Mouse (Mus musculus): ENCODE measurements around the gene Fam169b. TPM values are rescaled to one million over a fixed set of nuclear protein-coding genes. Genes with fewer than 3 reads are reported as not detected.
"Not testable (repeated sequence)": the region's sequence is repeated elsewhere in the genome, so short reads cannot be mapped to it uniquely, and the experiment has no call there.

Gene Fam169b
- polyA plus RNA-seq, 1 experiment from 2014 or later, result 0.16 TPM

GRCm38 (mm10) chr7:68286526-68287481 is 13.2 kb downstream of the Fam169b start:
- Histone ChIP-seq H3K36me3 (ENCODE audit: control insufficient read depth, insufficient read depth, low read length) (no peaks in the 10 kb centered on the region), H3K27ac (ENCODE audit: low read length) (no peak overlapping the region), H3K4me1 (ENCODE audit: control insufficient read depth, insufficient read depth, low read length) (no peaks in the 10 kb centered on the region), H3K4me2 (ENCODE audit: low read length) (no peak overlapping the region), H3K9ac (ENCODE audit: low read depth, low read length) (no peak overlapping the region), H3K4me3 (ENCODE audit: low read depth, low read length) (no peak overlapping the region), H3K9me3 (replicated peaks; ENCODE audit: control insufficient read depth, low read length, poor library complexity, severe bottlenecking) (no peaks in the 10 kb centered on the region), H3K27me3 (ENCODE audit: control insufficient read depth, insufficient read depth, low read depth, low read length) (no peaks in the 10 kb centered on the region)
- WGBS, result 94% methylated on average over 24 of the region's 24 CpGs
- ATAC-seq, result no peak

- no peak overlapping the region for H3K27ac ChIP-seq (ENCODE audit: low read length)
- no peak overlapping the region for H3K9ac ChIP-seq (ENCODE audit: low read depth, low read length)
- H3K4me1 ChIP-seq (ENCODE audit: control insufficient read depth, insufficient read depth, low read length), result no peaks in the 10 kb centered on the region
- ATAC-seq, result no peak
- H3K36me3 ChIP-seq (ENCODE audit: control insufficient read depth, insufficient read depth, low read length), result no peaks in the 10 kb centered on the region
- H3K4me3 ChIP-seq (ENCODE audit: low read depth, low read length), result no peak overlapping the region
- H3K9me3 ChIP-seq (replicated peaks; ENCODE audit: control insufficient read depth, low read length, poor library complexity, severe bottlenecking), result no peaks in the 10 kb centered on the region
- no peaks in the 10 kb centered on the region for H3K27me3 ChIP-seq (ENCODE audit: control insufficient read depth, insufficient read depth, low read depth, low read length)
- 91% methylated on average over 2 of the region's 2 CpGs for WGBS
- no peak overlapping the region for H3K4me2 ChIP-seq (ENCODE audit: low read length)
Measured at GRCm38 (mm10) chr7:68287582-68287981, 13.9 kb downstream of the Fam169b start.

GRCm38 (mm10) chr7:68288000-68288399 is 14.4 kb downstream of the Fam169b start:
- H3K9me3 ChIP-seq (replicated peaks; ENCODE audit: control insufficient read depth, low read length, poor library complexity, severe bottlenecking); H3K4me2 ChIP-seq (ENCODE audit: low read length); ATAC-seq; H3K36me3 ChIP-seq (ENCODE audit: control insufficient read depth, insufficient read depth, low read length); H3K27ac ChIP-seq (ENCODE audit: low read length); H3K27me3 ChIP-seq (ENCODE audit: control insufficient read depth, insufficient read depth, low read depth, low read length); H3K4me3 ChIP-seq (ENCODE audit: low read depth, low read length); H3K9ac ChIP-seq (ENCODE audit: low read depth, low read length); H3K4me1 ChIP-seq (ENCODE audit: control insufficient read depth, insufficient read depth, low read length): not testable (repeated sequence)
- 96% methylated on average over 4 of the region's 4 CpGs for WGBS

GRCm38 (mm10) chr7:68289081-68289480 is 15.4 kb downstream of the Fam169b start:
- no peak for ATAC-seq
- WGBS, result 94% methylated on average over 8 of the region's 8 CpGs
- H3K4me3 ChIP-seq (ENCODE audit: low read depth, low read length), result no peak overlapping the region
- H3K9ac ChIP-seq (ENCODE audit: low read depth, low read length), result no peak overlapping the region
- H3K9me3 ChIP-seq (replicated peaks; ENCODE audit: control insufficient read depth, low read length, poor library complexity, severe bottlenecking), result no peaks in the 10 kb centered on the region
- no peak overlapping the region for H3K4me2 ChIP-seq (ENCODE audit: low read length)
- H3K27me3 ChIP-seq (ENCODE audit: control insufficient read depth, insufficient read depth, low read depth, low read length), result no peaks in the 10 kb centered on the region
- no peaks in the 10 kb centered on the region for H3K4me1 ChIP-seq (ENCODE audit: control insufficient read depth, insufficient read depth, low read length)
- H3K27ac ChIP-seq (ENCODE audit: low read length), result no peak overlapping the region
- H3K36me3 ChIP-seq (ENCODE audit: control insufficient read depth, insufficient read depth, low read length), result no peaks in the 10 kb centered on the region

GRCm38 (mm10) chr7:68291603-68292002 is 18.0 kb downstream of the Fam169b start:
- ATAC-seq, result no peak
- WGBS, result 69% methylated on average over 1 of the region's 1 CpGs

GRCm38 (mm10) chr7:68293997-68294789 is 20.6 kb downstream of the Fam169b start:
- WGBS, result 76% methylated on average over 16 of the region's 16 CpGs

More at GRCm38 (mm10) chr7:68291603-68292002, 18.0 kb downstream of the Fam169b start:
- no peak overlapping the region for H3K9ac ChIP-seq (ENCODE audit: low read depth, low read length)
- H3K27me3 ChIP-seq (ENCODE audit: control insufficient read depth, insufficient read depth, low read depth, low read length), result no peaks in the 10 kb centered on the region
- no peak overlapping the region for H3K4me3 ChIP-seq (ENCODE audit: low read depth, low read length)
- no peaks in the 10 kb centered on the region for H3K36me3 ChIP-seq (ENCODE audit: control insufficient read depth, insufficient read depth, low read length)
- no peaks in the 10 kb centered on the region for H3K4me1 ChIP-seq (ENCODE audit: control insufficient read depth, insufficient read depth, low read length)
- H3K9me3 ChIP-seq (replicated peaks; ENCODE audit: control insufficient read depth, low read length, poor library complexity, severe bottlenecking), result no peaks in the 10 kb centered on the region
- no peak overlapping the region for H3K27ac ChIP-seq (ENCODE audit: low read length)
- H3K4me2 ChIP-seq (ENCODE audit: low read length), result no peak overlapping the region

GRCm38 (mm10) chr7:68296487-68296886 is 22.8 kb downstream of the Fam169b start:
- no peaks in the 10 kb centered on the region for H3K36me3 ChIP-seq (ENCODE audit: control insufficient read depth, insufficient read depth, low read length)
- no peak overlapping the region for H3K4me2 ChIP-seq (ENCODE audit: low read length)
- no peaks in the 10 kb centered on the region for H3K9me3 ChIP-seq (replicated peaks; ENCODE audit: control insufficient read depth, low read length, poor library complexity, severe bottlenecking)
- ATAC-seq, result no peak
- no peaks in the 10 kb centered on the region for H3K4me1 ChIP-seq (ENCODE audit: control insufficient read depth, insufficient read depth, low read length)
- no peaks in the 10 kb centered on the region for H3K27me3 ChIP-seq (ENCODE audit: control insufficient read depth, insufficient read depth, low read depth, low read length)
- H3K27ac ChIP-seq (ENCODE audit: low read length), result no peak overlapping the region
- H3K4me3 ChIP-seq (ENCODE audit: low read depth, low read length), result no peak overlapping the region
- H3K9ac ChIP-seq (ENCODE audit: low read depth, low read length), result no peak overlapping the region
- WGBS, result 93% methylated on average over 5 of the region's 5 CpGs

More at GRCm38 (mm10) chr7:68293997-68294789, 20.6 kb downstream of the Fam169b start:
- no peaks in the 10 kb centered on the region for H3K36me3 ChIP-seq (ENCODE audit: control insufficient read depth, insufficient read depth, low read length)
- H3K27me3 ChIP-seq (ENCODE audit: control insufficient read depth, insufficient read depth, low read depth, low read length), result no peaks in the 10 kb centered on the region
- no peak for ATAC-seq
- H3K4me3 ChIP-seq (ENCODE audit: low read depth, low read length), result no peak overlapping the region
- no peak overlapping the region for H3K4me2 ChIP-seq (ENCODE audit: low read length)
- H3K4me1 ChIP-seq (ENCODE audit: control insufficient read depth, insufficient read depth, low read length), result no peaks in the 10 kb centered on the region
- H3K9ac ChIP-seq (ENCODE audit: low read depth, low read length), result no peak overlapping the region
- H3K27ac ChIP-seq (ENCODE audit: low read length), result no peak overlapping the region
- no peaks in the 10 kb centered on the region for H3K9me3 ChIP-seq (replicated peaks; ENCODE audit: control insufficient read depth, low read length, poor library complexity, severe bottlenecking)

GRCm38 (mm10) chr7:68298381-68299076 is 24.9 kb downstream of the Fam169b start:
- Histone ChIP-seq H3K36me3 (ENCODE audit: control insufficient read depth, insufficient read depth, low read length) (no peaks in the 10 kb centered on the region), H3K9ac (ENCODE audit: low read depth, low read length) (no peak overlapping the region), H3K4me2 (ENCODE audit: low read length) (no peak overlapping the region), H3K4me1 (ENCODE audit: control insufficient read depth, insufficient read depth, low read length) (no peaks in the 10 kb centered on the region), H3K9me3 (replicated peaks; ENCODE audit: control insufficient read depth, low read length, poor library complexity, severe bottlenecking) (no peaks in the 10 kb centered on the region), H3K27ac (ENCODE audit: low read length) (no peak overlapping the region), H3K4me3 (ENCODE audit: low read depth, low read length) (no peak overlapping the region), H3K27me3 (ENCODE audit: control insufficient read depth, insufficient read depth, low read depth, low read length) (no peaks in the 10 kb centered on the region)
- WGBS, result 86% methylated on average over 13 of the region's 13 CpGs
- no peak for ATAC-seq

Measured in midbrain, embryonic 16.5 days (tissue).